Mouse (Mus musculus) heart, embryonic 11.5 days (tissue): Measurements from ENCODE around the gene Htt. TPM values are rescaled to one million over a fixed set of nuclear protein-coding genes. Genes with fewer than 3 reads are reported as not detected.

ENCODE experiments used
- microRNA counts: library from miRNA; unstranded; fragments of <30 nt; microRNA quantifications from one replicate; lab custom pipeline; 2015
- microRNA-seq: library from miRNA; unstranded; fragments of <30 nt; microRNA quantifications from one replicate; pipeline ENCODE4, GENCODE M21; 2016; ENCODE audit warnings: borderline number of aligned reads
- polyA plus RNA-seq: library from polyadenylated mRNA; unstranded; fragments of >200 nt; fragmentation: Nextera tagmentation; extraction: Ambion mirVana; gene quantifications from 2 replicates; pipeline ENCODE4 v1.2.1, GENCODE M21; 2014

The Htt gene
- polyA plus RNA-seq, 1 experiment from 2014 or later, result 15.5 TPM

MicroRNAs encoded within 50 kb of the gene (microRNA counts, 519-probe panel; counts per million panel counts)
- microRNA mmu-miR-467g (lab: Ali Mortazavi, UCI), result 32.2 counts per million

Small RNA genes lying within 50 kb of the gene (microRNA-seq; reads per million reads assigned to microRNA genes)
- gene Mir467g, result not detected

Other genes with a start within 250 kb of the Htt start
- gene Tnip2, start 247.7 kb upstream of the Htt start, polyA plus RNA-seq, result 12.7 and 14.2 TPM in 2 replicates
- gene Sh3bp2, start 235.9 kb upstream of the Htt start, polyA plus RNA-seq, result 4.2 and 5.2 TPM in 2 replicates
- 166 and 173 TPM in 2 replicates for gene Add1, start 188.1 kb upstream of the Htt start, polyA plus RNA-seq
- 63.7 and 71.9 TPM in 2 replicates for gene Mfsd10, start 124.5 kb upstream of the Htt start, polyA plus RNA-seq
- gene Nop14, start 101.6 kb upstream of the Htt start, polyA plus RNA-seq, result 23.8 and 24.0 TPM in 2 replicates
- gene Grk4, start 101.4 kb upstream of the Htt start, polyA plus RNA-seq, result 1.0 and 1.3 TPM in 2 replicates
- gene Msantd1, start 146.3 kb downstream of the Htt start, polyA plus RNA-seq, result 0.42 and 0.97 TPM in 2 replicates
- gene Rgs12, start 187.7 kb downstream of the Htt start, polyA plus RNA-seq, result 25.6 and 29.5 TPM in 2 replicates